Mouse (Mus musculus): ENCODE data around the gene Rora.

The Rora gene

DNA sequence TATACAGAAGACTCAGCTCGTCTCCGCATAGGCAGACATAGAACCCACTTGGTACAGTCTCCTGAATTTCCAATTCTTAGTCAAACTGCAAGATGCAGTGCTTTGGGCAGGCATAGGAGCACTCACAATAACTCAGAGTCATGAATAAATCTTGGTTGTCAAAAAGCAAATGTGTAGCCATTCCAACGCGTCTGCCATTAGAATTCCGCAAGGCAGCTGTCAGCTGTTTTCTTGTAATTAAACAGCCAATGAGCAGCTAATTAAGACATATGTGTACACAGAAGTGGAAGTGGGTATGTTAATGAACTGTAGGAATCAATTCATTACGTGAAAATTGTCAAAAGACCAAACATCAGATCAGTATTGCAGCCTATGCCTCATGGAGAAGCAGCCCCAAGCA, 700.6 kb downstream of the Rora start:
- DNase-seq (ENCODE audit: low spot score), result no peak

DNA sequence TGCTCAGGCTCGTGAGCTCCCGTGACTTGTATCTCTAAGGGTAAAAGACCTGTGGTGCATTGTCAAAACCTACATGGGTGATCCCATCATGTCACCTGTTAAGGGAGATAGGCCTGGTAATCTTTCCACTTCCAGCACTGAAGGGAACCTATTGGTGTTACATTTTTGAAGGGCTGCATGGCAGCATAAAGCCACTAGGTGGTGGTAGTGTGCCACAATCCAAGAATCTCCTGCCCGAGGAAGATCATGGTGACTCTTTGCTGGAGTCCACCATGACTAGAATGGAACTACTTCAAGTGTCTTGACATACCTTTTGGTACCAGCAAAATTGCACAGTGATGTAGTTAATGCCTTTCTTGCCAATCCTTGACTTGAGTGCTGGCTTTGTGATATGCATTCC, 704.2 kb downstream of the Rora start:
- DNase-seq (ENCODE audit: low spot score), result peak; percentile 65

DNA sequence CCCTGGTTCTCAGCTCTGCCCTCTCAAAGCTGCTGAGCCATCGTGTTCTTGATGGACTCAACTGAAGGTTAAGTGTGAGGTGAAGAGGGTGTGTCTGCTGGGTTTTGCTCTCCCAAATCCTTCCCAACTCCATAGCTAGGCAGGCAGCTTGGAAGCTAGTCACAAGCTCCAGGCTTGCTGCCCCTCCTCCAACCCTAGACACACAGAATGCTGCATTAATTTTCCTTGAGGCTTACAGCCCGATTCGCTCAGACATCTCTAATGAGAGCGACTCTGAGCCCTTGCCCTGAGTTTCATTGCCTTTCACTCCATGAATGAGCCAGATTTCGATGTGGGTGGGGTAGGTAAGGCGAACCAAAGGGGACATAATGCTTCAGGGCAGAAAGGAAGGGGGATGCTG, 705.2 kb downstream of the Rora start:
- no peak for DNase-seq (ENCODE audit: low spot score)

DNA sequence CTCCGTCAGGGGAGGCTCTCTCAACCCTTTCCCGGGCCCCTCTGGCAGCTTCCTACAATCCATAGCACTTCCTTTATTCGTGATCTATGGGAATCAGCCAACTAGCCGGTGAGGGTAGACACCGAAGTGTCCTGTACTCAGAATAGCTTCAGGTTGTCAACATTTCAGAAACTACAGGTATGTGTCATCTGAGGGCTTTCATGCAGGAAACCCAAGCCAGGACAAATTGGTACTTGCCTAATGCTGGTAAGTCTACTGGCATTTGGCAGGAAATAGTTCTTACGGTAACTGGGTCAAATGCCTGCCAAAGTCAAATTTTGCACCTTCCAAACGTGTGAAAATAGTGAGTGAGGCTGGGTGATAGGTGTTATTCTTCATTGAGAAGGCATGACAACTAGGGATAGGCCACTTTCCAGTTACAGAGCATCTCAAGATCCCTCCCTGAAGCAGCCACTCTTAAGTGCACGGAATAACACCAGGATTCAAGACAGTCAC, 708.4 kb downstream of the Rora start:
- no peak for DNase-seq (ENCODE audit: low spot score)

DNA sequence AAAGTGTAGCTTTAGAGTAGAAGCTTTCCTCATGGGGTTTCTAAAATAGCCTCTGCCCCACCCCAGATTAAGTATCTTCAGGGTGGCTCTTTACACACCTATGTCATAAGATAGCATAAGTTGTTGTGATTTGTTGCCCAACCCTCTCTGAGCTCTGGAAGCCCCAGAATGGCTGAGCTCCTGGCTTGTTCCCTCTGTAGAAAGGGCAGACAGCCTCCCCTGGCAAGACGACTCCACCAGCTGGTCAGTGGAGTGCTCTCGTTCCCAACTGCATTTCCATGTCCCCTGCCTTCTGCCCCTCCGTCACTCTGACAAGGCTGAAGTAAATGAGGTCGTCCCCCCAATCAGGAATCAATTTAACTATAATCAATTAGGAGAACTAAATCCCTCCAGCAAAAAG, 709.2 kb downstream of the Rora start:
- DNase-seq (ENCODE audit: low spot score), result no peak

DNA sequence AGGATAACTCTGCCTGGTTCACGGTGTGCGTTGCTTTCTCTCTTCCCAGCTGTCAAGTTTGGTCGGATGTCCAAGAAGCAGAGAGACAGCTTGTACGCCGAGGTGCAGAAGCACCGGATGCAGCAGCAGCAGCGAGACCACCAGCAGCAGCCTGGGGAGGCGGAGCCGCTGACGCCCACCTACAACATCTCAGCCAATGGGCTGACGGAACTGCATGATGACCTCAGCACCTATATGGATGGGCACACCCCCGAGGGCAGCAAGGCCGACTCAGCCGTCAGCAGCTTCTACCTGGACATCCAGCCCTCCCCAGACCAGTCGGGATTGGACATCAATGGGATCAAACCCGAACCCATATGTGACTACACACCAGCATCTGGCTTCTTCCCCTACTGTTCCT, 710.5 kb downstream of the Rora start:
- no peak for DNase-seq (ENCODE audit: low spot score)

DNA sequence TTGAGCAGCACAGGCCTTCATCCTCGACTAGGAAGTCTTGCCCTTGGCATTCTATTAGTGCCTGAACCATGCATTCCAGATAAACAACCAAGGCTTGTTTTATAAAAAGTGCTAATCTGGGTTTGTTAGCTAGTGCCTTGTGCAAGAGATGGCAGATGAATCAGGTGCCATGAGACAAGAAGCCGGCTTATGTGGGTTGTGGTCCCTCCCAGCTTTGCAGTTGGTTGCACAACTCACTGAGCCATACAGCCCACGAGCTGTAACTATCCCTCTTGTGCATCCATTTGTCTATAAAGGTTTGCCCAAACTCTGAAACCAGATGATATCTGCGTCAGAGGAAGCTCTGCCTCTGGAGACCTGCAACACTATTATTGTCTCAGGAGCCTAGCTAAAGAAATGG, 713.5 kb downstream of the Rora start:
- DNase-seq (ENCODE audit: low spot score), result no peak

DNA sequence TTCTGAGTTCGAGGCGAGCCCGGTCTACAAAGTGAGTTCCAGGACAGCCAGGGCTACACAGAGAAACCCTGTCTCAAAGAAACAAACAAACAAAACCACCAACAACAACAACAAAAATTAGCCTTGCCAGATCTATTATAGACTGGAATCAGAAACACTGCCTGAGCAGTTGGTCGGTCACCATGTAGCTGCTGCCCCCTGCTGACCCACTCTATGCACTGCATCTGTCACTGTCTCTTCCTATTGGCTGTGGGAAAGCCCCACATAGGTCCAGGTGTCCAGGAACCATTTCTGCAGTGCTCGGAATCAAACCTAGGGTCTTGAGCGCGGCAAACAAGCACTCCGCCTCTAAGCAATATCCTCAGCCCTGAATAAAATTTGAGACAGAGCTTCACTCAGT, 714.5 kb downstream of the Rora start:
- DNase-seq (ENCODE audit: low spot score), result peak; percentile 25

DNA sequence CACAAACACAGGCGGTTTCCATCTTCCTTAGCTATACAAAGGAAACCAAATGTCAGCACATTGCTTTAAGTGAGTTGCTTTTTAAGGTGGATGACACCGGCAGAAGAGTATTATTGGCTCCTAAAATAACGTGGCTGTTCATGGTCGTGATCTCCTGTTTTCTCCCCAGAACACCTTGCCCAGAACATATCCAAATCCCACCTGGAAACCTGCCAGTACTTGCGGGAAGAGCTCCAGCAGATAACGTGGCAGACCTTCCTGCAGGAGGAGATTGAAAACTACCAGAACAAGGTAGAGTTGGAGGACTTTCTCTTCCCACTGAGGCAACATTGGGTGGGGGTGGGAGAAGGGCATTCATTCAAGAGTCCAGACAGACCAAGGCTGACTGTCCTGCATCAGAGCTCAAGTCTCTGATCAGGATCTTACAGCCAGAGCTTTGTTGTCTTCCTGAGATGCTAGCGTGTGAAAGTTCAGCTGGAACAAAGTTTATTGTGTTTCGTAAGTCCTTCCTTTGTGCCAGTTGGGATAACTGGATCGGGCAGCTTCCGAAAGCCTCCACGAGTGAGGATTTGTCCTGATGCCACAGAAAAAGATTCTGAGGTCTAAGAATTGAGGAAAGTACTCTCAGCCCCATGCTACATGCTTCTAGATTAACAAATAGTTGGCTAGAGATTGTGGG, 717.6 kb downstream of the Rora start:
- no peak for DNase-seq (ENCODE audit: low spot score)

DNA sequence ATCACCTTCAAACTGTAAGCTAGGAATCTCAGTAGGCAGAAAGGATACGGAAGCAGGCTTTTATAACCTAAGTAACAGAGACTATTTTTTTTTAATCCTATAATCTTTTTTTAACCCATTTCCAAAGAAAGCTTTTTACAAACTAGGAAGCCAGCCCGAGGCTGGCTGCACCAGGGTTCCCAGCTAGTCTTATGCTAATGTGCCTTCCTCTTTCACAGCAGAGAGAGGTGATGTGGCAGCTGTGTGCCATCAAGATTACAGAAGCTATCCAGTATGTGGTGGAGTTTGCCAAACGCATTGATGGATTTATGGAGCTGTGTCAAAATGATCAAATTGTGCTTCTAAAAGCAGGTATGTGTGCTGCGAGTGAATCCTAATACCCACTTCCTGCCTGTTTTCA, 719.3 kb downstream of the Rora start:
- no peak for DNase-seq (ENCODE audit: low spot score)

DNA sequence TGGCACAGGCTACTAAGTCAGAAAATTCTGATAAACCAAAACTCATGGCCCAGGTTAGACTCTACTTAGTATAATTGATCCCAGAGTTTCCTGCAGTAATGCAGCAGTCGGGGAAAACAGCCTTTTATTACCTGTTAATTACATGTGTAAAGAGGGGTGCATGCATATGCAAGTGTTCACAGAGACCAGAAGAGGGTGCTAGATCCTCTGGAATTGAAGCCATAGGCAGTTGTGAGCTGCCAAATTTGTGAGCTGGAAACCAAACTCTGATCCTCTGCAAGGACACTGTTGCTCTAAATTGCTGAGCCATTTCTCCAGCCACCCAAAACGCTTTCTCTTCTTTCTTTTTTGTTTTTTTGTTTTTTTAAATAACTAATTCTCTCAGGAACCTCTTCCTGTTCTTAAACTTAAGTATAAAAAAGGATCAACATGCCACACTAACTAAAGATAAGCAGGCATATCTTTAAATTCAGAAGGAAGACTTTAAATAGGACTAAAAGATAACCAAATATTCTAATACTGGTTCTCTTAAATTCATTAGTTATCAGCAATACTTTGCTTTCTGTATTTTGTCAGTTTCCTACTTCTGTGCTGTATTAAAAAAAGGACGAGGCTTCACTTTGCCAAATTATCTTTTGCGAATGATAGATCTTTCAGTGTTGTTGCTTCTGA, 723.5 kb downstream of the Rora start:
- no peak for DNase-seq (ENCODE audit: low spot score)

DNA sequence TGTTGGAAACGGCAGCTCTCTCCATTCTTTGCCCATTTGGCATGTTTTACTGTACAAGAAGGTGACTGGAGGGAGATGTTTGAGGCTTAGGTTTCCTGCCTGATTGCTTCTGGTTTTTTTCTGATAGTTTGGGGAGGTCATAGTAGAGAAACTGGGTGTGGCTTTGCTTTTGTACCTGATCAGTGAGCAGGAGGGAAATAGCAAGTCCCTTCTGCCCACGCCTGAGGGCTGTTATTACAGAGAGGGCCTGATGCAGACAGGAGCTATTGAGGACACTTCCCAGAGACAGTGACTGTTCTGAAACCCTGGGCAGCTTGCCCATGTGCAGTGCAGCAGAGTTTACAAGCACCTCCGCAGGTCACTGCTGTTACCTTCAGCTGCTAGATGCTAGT, 724.1 kb downstream of the Rora start:
- no peak for DNase-seq (ENCODE audit: low spot score)

DNA sequence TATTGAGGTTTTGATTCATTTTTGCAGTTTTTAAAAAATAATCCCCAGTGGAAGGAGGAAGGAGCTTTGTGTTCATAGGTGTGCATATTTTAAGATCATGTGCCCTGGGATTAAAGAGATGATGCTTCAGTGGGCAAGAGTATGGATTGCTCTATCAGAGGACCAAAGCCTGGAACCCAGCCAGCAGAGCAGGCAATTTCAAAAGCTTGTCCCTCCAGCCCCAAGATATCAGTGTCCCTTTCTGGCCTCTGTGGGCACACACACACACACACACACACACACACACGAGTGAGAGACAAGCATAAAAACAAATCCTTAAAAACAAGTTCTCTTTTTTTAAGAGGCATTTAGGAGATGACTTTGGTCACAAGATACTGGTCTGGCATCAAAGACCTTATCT, 727.0 kb downstream of the Rora start:
- no peak for DNase-seq (ENCODE audit: low spot score)

DNA sequence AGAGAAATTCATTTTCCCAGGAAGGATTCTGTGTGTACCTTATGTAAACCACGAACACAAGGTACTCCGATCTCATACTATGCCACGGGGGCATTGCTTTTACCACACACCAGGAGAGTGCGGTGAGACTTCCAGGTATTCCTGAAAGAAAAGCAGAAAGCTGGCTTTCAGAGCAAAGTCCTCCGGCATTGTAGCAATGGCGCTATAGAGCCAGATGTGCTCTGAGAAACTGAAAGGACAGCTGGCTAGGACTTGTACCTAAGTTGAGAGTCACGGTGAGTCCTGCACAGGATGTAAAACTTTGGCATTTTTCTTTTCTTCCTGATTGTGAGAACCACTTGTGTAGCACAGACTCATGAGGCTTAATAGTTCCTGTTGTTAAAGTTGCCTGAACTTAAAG, 728.2 kb downstream of the Rora start:
- no peak for DNase-seq (ENCODE audit: low spot score)

DNA sequence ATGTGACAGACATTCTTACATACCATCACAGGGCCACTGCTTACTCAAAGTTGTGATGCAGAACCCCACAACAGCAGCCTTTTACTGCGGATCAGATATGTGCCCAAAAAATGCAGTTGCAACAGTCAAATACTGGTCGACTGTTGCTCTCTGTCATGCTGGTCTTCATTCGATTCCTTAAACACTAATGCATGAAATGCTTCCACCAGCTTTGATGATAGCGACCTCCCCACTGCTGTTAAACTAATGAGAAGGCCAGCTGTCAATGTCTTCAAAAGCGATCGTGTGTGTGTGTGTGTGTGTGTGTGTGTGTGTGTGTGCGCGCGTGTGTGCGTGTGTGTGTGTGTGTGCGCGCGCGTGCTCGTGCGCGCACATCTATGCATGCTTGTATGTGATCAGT, 730.9 kb downstream of the Rora start:
- no peak for DNase-seq (ENCODE audit: low spot score)

DNA sequence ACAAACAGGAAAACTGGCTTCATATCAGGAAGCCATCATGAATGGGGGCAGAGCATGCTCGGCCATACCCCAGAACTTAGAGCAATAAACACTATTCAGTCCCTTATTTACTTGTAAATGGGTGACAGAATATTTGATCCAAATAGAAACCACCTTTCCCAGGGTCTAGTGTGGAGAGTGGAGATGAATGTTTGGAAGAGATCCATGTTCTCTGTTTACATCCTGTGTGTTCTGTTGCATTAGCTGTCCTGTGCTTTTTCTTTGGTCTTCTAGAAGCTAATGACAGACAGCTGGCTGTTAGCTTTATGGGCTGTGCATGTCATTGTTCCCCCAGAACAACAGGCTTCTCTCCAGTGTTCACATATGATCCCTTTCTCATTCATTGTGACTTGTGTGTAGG, 731.3 kb downstream of the Rora start:
- DNase-seq (ENCODE audit: low spot score), result no peak

DNA sequence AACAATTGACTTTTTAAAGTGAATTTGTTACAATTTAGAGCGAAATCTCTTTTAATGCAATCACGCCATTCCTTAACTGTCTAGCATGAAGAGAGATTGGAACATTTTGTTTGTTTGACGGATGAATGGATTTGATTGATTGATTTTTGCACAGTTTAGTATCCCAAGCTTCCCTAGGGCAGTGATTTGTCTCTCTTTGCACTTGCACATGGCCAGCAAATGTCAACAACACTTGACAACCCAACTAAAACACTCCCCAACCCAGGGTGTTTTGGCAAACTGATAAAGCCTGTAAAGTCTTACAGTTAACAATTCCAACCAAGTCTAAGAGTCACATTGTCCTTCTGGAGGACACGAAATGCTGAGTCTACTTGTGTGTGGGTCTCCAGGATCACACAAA, 733.7 kb downstream of the Rora start:
- DNase-seq (ENCODE audit: low spot score), result no peak

DNA sequence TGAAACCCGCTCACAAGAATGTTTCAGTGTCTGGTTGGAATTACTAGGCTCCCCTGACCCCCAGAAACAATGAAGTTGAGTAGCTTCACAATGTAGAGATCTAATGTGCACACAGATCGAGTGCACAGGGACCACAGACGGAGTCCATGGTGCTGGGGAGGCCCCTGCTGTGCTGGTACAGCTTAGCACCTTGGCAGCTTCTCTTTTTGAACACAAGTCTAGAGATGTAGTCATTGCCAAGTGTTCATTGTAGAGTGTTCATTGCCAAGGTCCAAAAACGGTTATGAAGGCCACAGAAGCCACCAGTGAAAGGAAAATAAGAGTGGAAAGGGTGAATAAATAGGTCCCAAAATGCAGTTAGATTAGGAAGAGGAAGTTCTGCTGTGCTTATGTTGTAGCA, 737.0 kb downstream of the Rora start:
- no peak for DNase-seq (ENCODE audit: low spot score)

DNA sequence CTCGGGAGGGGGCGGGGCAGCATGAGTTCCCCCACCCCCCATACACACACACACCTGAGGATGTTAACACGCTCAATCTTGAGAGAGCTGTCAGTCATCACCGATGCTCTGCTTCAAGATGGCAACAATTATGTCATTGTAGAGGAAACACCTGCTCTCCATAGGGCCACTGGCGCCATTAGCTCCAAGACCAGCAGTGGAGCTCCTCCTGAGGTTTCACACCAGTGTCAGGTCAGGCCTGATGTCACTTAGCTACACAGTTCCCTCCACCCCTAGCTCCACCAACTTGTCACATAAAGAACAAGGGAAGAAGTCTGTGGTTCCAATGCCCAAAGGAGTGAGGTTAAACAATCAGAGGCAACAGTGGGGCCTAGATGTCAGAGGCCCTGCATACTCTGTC, 740.6 kb downstream of the Rora start:
- DNase-seq (ENCODE audit: low spot score), result no peak

DNA sequence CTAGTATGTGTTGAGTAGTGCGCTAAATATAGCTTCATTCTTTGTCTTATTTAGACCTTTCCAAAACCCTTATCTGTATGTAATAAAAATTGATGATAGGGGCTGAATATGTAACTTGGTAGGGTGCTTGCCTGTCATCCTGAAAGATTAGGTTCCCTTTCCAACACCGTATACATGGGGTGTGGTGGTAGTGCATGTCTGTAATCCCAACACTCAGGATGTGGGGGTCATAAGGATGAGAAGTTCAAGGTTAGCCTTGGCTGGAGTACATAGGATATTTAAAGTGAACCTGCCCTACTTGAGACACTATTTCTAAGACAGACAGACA, 743.8 kb downstream of the Rora start:
- no peak for DNase-seq (ENCODE audit: low spot score)

DNA sequence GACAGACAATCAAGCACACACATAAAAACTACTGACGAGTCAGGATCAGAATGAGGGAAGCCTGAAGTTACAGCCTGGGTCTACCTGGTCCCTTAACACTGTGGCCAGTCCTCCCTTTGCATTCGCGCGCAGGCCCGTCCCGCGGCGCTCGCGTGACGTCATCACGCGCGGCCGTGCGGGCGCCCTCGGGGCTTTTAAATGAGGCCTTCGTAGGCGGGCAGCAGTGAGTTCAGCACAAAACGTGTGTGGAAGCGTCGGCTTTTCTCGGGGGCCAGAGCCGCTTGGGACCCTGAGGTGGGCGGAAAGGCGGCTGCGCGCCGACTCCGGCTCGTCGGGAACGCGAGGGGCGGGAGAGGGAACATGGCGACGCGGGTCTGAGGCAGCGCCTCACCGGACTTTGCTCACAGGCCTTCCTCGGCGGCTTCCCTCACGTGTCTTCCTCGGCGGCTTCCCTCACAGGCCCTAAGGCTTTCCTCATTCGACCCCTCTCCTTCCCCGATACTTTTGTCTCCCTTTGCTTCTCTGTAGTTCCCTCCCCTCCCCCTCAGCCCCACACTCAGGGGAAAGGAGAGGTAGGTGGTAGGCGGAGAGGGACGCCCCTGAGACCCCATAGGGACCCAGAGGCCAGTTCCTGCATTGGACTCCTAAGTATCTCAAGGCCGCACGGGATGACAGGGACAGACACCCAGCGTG, 744.3 kb downstream of the Rora start, which contains the start of gene Ice2:
Ice2 (plus strand) TSS at position 147 of the 693 bp plus-strand sequence.
- peak; percentile 82 for DNase-seq (ENCODE audit: low spot score)

DNA sequence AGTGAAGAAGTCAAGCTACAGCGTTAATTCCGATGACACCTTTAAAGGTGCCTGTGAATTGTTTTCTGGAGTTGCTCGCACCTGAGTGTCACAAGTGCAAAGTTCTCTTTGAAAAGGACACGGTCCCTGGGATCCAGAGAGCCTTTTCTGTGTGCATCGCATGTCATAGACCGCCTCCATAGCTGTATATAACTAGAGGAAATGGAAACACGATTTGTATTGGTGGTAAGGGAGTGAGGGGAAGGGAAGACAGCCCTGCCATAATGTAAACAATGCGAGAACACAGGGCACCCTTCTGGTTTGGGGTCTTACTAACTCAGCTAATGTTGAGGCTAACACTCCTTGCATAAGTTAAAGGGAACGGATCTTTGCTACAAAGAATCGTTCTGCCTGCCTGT, 744.9 kb downstream of the Rora start:
- DNase-seq (ENCODE audit: low spot score), result no peak

DNA sequence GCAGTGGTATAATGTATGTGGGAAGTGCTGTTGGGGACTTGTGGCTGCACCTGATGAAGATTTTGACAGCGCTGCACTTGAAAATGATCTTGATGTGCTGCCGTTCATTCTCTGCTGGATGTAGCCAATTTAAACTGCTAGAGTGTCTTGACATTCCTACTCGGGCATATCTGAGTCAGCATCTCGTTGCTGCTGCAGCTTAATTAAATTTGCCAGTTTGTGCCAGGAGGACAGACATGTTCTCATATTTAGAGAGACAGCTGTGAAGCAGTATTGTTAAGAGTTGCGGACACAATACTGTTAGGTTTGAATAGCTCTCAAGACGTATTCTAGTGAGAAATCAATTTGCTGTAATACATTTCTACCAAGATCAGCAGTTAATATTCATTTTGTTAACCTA, 751.1 kb downstream of the Rora start:
- DNase-seq (ENCODE audit: low spot score), result peak; percentile 69

DNA sequence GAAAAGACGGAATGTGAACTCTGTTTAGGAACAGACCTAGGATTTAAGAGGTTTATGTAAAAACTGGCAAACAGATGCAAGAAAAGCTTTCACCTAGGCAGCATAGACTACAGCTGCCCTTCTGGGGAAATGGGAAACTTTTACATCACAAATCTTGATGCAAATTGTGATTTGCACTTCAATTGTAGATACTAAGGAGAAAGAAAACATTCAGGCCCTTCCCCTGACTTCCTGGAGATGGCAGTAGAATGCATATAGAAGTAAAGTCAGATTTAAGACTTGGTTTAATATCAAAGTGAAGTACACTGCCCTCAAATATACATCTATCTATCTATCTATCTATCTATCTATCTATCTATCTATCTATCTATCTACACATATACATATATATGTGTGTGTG, 765.9 kb downstream of the Rora start:
- peak; percentile 33 for DNase-seq (ENCODE audit: low spot score)

Data from MN1 (cell line).